Mouse (Mus musculus) heart, postnatal 14 days (tissue): ENCODE measurements at regions not wholly inside any gene's neighbourhood (a gene's known extent, or its start where the extent isn't known, plus 50 kb on each side); places are given as distances from the start of the nearest gene placed in this dataset.
A peak's percentile ranks its signal among the peaks of the same experiment; 100 is the strongest.

ENCODE experiments used
- DNase-seq, 2 experiments: peaks; one replicate each; pipeline ENCODE4 v3.0.0; 2021 to 2022
- intact Hi-C: fragments of 180-260 bp; cut with DNase I; formaldehyde crosslinking; loops from one replicate; pipeline ENCODE4 v1.15.1; 2025

DNA sequence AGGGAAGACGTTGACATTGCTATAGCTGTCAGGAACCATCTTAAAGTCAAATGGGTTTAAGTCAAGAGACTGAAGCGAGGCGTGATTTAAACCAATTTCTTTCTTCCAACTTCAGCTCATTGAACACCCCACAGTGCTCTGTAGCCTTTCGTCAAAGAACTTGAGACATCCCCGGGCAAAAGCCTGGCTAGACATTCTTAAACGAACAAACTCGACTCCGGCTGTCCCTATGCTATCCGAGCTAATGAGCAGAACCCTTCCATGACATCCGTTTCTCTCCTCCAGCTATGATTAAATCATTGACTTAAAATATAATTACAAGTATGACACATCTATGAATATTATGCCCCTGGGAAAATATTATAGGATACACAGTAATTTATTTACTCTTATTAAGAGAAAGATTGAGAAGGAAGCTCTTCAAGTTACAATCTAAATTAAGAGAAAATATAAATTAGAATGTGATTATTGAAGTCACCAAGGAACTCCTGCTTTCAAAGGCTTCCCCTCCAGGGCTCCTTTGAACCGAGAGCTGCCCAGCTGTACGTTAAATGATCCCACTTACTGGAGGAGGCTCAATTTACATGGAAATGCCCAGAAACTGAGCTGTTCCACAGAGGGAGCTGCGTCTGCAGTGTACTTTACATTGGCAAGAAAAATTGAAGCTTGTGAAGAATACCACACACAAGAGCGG is 253.2 kb downstream of the Pax3 start:
- intact Hi-C loops: loop anchor here (2.0 kb wide), 1 partner anchor 29 kb away; no protein-coding TSS in a partner anchor
- no peak for DNase-seq

DNA sequence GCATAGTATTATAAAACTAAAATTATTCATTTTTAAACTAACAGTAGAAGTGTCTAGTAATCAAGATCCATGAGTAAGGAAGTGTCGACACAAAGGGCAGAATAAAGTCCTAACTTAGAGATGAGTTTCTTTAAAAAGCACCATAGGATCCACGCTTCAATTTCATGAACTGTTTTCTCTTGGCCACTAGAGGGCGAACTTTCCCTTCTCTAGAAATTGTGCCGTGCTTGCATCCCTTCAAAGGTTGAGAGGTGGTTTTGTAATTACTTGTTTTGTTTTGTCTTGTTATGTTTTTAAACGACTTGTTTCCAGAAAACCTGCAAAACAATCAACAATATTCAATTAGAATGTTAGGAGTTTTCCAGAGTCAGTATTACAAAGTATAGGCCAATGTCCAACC is 253.8 kb downstream of the Pax3 start:
- intact Hi-C loops: loop anchor here (2.0 kb wide), 1 partner anchor 30 kb away; no protein-coding TSS in a partner anchor
- peak in 1 of 2 experiments; percentile 56 for DNase-seq

DNA sequence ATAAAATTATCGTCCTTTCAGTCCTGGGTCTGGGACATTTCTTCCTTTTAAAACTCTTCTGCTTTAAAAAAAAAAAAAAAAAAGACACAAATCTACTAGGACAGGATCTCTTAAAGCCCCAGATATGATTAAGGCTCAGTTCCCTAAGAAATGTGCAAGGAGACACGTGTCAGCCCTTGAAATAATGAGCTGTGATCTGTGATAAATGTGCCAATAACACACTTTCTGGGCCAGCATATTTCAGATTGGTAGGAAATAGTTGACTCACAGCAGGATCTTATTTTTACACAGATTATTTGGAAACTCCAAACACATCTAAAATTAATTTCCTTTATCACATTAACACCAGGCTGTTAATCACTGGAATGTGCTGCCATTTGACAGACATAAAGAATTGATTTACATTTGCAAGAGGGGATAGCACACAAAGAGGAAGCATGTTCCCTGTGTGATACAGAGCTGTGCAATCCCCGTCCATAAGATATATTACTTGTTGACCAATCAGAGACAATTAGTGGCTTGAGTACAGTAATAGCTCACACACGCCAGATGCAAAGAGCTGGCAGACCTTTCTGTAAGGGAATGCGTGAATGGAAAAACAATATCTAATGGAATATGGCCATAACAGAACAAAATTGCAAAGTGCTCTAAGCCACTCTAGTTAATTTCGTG is 263.7 kb downstream of the Pax3 start:
- DNase-seq: no peak
- intact Hi-C loops: no loop called here

DNA sequence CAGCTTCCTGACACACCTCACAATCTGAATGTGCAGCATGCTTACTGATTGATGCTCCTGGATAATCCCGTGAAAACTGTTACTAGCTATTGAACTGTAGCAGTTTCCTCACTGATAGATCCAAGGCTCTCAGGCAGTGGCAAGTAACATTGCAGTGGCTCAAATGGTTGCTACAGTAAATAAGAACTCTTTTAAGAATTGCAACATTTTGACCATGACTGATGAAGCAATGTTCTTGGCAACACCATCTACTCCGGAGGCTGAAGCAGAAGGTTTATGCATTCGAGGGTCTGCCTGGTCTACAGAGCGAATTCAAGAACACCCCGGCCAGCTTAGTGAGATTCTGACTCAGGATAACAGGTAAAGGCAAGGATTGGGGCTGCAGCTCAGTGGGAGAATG is 264.7 kb downstream of the Pax3 start:
- intact Hi-C loops: no loop called here
- no peak for DNase-seq

DNA sequence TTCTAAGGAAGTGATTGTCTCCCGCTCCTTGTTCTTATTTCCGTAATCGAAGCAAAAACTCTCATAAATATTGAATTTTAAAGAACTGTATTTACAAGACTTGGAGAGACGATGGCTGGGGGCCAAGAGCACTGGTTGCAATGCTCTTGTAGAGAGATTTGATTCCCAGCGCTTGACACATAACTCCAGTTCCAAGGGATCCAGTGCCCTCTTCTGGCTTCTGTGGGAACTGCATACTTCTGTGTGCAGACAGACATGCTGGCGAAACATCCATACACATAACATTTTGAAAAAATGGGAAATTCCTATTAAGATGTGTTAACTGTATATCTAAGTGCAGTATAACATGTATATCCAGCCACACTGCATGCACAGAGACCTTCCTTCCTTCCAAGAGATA is 266.3 kb downstream of the Pax3 start:
- no peak for DNase-seq
- intact Hi-C loops: no loop called here

DNA sequence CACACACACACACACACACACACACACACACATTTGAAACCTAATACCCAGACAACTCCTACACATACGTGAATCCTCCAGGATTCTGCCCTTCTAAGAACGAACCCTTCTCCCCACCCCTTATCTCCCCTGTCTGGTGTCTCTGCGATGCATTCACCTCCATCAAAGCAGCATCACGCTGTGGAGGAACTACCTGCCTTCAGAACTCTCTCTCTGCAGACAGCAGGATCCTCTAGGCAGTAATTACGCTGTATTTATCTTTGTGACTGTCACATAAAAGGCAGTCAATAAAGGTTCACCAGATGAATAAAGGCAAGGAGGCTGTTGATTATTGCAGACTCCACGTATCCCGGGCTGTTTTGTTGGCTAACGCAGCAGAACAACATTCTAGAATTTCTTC is 267.4 kb downstream of the Pax3 start:
- intact Hi-C loops: no loop called here
- DNase-seq: no peak

DNA sequence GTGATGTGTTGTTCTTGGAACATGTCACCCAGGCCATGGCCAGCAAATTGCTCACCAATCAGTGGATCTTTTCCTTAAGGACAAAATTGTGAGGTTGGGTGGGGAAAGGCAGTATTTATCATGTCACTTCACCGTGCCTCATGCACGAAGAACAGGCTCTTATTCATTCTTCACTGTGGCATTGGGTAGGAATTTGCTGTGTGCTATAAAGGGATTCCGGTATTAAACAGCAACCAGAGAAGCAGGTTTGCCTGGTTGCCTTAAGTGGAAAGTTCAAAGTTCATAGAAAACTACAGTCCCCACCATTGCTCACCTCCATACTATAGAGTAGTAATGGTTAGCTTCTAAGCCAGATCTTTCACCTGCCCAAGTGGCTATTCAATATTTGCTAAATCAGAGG is 270.8 kb downstream of the Pax3 start:
- DNase-seq: no peak
- intact Hi-C loops: no loop called here

DNA sequence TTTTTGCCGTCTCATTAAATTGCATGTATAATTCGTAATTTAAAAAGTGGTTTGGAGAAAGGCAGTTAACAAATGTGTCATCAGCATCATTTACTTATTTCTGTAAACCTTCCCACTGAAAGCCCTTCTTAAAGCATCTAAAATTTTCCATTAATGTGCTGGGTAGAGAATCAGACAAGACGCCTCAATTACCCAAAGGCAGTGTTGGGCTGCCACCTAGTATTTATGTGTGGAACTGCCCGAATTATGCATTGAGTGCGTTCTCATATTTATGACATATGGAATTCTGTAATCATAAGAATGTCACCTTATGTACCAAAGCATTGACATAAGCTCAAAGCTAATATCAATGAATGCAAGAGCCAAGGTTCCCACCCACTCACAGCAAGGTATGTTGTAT is 300.7 kb downstream of the Pax3 start:
- intact Hi-C loops: loop anchor here (5.0 kb wide), 1 partner anchor 379 kb away; the partner anchor contains the start of gene Epha4
- DNase-seq: peak in 1 of 2 experiments; percentile 6

DNA sequence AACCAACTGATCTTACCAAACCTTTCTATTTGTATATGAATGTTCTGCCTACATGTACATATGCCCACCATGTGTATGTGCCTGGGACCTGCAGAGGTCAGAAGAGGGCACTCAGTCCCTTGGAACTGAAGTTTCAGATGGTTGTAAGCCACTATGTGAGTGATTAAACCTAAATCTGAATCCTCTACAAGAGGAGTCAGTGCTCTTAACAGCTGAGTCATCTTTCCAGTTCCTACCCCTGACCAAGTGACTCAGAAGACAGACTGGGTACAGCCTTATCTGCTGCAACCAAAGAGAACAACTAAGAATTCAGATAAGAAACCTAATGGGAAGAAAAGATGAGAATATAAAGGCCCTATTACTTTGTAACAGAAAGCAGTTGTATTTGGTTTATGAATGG is 317.9 kb downstream of the Pax3 start:
- no peak for DNase-seq
- intact Hi-C loops: no loop called here

DNA sequence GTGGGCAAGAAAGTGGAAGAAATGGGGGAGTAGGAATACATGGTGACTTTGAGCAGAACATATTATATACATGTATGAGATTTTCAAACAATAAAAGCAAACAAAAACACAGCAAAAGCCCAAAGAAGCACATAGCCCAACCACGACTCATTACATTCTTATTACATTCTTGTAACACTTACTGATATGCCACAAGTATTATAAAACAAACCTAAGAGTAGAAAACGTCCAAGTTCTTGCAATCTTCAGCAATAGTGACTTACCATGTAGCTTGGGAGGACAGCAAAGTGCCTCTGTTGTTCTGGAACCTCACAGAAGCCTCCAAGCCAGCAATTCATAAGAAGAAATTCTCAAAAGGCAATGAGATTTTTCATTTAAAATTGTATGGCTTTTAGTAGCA is 326.8 kb downstream of the Pax3 start:
- DNase-seq: no peak
- intact Hi-C loops: no loop called here

DNA sequence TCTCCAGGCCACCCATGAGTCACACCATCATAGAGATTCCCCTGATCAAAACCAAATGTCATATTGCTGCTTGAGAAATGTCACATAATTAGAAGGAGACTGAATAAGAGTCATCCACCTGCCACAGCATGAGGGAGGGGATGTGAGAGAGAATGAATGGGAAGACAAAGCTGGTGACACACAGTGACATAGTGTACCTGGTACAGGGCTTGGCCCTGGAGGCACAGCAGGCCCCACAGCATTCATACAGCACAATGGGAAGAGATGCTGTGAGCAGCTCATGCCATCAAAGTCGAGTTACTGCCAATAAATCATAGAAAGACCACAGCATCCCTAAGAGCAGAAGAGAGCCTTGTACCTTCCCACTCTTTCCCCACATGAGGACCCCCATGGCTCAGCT is 327.8 kb downstream of the Pax3 start:
- DNase-seq: no peak
- intact Hi-C loops: no loop called here

DNA sequence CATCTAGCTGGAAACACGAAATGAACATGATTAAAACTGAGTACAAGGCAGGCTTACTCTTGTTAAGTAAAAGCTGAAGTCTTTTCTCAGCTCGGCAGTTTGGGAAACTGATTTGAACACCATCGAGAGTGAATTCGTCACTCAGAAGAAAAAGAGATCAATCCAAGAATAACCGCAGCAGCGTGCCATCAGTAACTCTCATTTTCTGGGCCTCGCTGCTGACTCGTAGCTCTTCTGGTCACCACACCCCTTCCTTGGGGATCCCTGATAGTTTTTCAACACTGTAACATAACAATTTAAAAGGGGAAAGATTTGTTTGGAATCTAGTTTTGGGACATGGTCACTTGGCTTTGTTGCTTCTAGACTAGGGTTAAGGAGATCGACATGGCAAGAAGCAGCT is 337.0 kb downstream of the Pax3 start:
- DNase-seq: no peak
- intact Hi-C loops: no loop called here

DNA sequence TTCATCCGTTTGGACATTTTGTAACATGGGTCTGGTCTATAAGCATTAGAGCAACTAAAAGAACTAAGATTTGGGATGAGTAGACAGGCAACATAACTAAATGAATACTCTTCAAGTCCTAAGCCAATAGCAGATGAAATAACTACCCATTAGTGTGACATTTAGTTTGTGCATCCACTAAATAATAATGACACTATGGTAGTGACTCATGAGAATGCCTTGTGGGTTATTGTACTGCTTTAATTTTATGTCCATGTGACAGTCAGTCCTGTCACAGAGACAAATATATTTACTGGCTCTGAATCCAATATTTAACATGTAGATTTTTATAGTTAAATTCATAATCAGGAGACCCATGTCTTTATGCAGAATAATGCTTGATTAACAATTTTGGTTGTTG is 339.5 kb upstream of the Epha4 start:
- no peak for DNase-seq
- intact Hi-C loops: no loop called here

DNA sequence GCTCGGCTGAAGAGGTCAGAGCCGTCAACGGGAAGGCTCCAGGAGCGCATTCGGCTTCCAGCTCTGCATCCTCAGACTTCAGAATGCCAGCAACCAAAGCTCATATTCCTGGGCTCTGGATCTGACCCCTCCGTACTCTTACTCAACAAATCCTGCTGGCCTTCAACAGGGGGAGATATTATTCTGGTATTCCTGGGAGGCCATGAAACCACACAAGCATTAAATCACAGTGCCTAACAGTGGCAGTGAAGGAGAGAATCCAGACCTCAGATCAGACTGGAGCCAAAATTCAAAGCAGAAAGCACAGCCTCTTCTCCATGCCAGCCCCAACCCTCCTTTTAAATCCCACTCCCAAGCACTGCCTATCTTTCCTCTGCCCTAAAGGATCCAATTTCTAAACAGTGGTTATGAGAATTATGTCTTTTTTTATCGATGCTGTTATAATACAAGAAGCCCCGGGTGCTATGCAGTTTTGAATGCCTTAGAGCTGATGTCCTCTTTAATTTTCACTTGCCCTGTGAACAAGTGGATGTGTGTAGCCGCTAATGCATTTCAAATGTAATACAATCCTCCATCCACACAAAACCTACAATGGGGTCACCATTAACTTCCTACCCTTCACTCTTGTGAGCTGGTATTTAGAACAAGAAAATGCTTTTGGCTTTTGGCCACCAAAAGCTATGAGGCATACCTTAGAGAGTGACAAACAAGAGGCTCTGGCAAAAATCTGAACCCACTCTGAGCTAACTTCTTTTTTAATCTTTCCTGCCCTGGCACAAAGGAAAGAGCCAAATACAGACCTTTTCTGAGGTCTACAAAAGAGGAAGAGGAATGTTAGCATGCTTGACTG is 333.1 kb upstream of the Epha4 start:
- intact Hi-C loops: no loop called here
- DNase-seq: no peak

DNA sequence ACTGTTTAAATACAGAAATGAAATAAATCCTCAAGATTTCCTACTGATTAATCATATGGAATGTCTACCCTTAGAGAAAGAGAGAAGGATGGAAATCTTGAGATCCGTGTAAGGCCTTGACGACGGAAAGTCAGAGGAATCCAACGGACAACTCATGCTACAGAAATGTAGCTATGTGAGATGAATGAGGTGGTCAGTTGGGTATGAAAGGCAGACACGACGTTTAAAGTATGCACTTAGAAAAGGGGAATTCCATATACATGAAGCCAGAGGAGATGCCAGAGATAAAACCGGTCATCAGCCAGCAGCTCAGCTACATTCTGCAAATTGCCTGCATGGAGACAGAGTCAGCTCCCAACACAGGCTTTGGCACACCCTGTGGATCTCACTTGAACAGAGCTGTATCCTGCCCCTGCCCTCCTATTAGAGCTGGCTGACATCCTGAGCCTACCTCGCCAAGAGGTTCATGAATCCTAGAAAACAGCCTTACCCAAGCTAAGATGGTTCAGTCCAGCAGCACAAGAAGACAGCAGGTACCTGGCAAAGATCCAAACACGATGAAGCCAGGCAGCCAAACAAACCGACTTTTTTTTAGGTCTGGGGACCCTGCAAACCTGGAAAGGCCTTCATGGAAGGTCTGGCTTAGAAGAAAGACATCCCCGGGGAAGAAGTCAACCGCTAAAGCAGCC is 331.3 kb upstream of the Epha4 start:
- no peak for DNase-seq
- intact Hi-C loops: no loop called here

DNA sequence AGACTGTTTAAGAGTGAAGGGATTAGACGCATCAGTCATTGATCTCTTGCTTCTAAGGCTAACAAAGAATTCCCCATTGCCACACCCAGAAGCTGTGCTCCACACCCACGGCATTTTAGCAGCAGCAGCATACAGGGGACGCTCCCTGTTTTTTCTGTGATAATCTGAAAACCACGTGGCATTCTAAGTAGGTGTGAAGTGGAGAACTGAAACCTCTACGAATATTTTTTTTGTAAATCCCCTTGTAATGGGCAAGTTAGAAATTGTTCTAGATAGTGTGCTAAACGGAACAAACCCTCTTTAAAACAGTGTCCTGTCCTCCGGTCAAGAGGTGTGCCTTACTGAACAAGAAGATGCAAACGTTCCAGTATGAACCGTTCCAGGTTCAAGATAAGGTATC is 325.8 kb upstream of the Epha4 start:
- no peak for DNase-seq
- intact Hi-C loops: no loop called here

DNA sequence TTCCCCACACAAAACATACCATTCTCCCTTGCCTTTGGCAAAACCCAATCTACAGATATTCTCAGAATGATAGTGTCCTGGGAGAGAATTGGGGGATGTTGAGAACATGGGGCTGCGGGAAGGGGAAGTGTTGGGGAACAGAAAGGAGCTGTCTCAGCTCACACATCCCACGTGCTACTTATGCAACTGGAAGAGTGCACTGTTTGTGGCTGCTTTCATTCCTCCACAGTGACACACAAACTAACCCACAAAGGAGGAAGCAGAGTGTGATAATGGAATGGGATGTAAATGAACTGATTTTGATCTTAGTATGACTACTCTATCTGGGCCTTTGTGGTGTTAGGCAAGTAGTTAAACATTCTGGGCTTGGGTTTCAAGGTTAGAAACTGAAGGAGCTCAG is 317.3 kb upstream of the Epha4 start:
- intact Hi-C loops: no loop called here

DNA sequence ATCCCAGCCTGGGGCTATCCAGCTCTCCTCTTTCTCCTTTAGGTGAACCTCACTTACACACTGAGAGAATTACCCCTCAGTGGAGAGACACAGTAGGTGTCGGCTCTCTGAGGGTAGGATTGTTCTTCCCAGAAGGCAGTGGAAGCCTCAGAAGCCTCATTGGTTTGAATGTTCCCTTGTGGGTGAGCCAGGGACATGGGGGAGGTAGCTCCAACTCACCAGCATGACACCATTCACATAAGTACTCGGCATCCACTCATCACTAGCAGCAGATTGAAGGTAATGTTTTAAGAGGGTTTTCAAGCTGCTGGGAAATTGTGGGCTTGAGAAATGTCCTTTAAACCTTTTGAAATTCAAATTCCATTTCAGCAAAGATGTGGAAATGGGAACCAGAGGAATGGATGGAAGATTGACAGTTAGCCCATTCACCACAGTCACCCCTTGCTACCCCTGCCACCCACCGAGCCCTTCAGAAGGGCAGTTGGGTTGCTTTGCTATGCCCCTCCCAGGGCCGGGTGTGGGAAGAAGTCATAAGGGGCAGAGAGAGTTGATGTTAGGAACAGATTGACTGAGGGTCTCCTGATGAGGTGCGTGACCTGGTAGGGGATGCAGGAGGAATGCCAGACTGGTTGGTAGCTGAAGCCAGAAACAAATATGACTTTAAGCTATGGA is 310.0 kb upstream of the Epha4 start:
- intact Hi-C loops: no loop called here

More for the DNA sequence above, 317.3 kb upstream of the Epha4 start:
- no peak for DNase-seq

DNA sequence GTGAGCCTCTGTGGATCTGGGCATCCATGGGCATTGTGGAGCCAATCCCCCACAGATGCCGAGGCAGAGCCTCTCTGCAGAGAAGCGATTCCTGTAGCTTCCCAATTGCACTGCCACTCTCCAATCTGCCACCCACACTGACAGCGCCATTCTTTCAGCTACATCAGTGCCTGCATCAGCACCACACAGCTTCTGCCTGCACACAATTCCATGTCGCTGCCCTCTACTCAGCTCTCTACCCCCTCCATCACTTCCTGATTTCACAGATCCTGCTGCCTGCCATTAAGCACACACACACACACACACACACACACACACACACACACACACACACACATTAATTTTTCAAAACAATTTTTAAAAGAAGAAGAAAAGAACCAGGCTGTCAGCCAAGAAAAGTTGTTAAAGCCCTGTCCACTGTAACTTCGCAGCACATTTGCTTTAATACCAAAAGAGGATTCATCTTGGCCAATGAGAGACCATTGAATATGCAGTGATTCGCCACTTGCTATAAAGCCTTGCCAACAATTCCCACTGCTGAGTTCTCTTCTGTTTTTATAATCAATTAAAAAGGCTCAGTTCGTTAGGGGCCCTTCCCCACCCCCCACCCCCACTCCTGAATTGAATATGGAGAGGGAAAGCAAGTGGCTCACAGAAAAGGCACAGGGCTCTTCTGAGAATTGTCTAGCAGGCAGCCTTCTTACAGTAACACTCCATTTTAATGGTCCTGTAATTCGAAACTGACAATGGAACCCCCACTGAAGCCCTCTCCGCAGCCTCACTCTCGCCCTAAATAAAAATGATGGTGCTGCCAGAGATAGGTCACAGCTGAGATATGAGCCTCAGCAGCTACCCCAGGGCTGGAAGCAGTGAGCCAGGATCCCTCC is 309.2 kb upstream of the Epha4 start:
- intact Hi-C loops: no loop called here
- no peak for DNase-seq

More for the DNA sequence above, 310.0 kb upstream of the Epha4 start:
- no peak for DNase-seq
